Mouse (Mus musculus): ENCODE measurements at regions not wholly inside any gene's neighbourhood (a gene's known extent, or its start where the extent isn't known, plus 50 kb on each side); places are given as distances from the start of the nearest gene placed in this dataset.

GRCm38 (mm10) chr15:41154551-41155151, 1020.5 kb downstream of the 9330182O14Rik start:
- DNase-seq, result no peak

- DNase-seq, result no peak
Observed at GRCm38 (mm10) chr15:41155169-41155638, 1021.0 kb downstream of the 9330182O14Rik start.

DNA sequence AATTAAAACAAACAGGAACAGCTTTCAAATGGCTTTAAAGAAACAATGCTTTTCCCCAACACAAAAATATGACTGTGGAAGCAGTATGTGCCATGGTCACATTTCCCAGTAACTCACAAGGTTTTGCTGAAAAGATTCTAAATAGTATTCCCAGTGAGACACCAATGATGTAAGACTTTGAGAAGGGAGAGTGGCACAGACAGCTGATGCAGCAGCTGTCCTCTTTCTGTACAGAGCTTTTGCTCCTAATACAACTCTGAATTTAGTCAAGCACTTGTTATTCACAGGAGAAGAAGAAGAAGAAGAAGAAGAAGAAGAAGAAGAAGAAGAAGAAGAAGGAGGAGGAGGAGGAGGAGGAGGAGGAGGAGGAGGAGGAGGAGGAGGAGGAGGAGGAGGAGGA, 1023.6 kb downstream of the 9330182O14Rik start:
- no peak for DNase-seq

- no peak for DNase-seq
Observed at GRCm38 (mm10) chr15:41162268-41162667, 1028.1 kb downstream of the 9330182O14Rik start.

DNA sequence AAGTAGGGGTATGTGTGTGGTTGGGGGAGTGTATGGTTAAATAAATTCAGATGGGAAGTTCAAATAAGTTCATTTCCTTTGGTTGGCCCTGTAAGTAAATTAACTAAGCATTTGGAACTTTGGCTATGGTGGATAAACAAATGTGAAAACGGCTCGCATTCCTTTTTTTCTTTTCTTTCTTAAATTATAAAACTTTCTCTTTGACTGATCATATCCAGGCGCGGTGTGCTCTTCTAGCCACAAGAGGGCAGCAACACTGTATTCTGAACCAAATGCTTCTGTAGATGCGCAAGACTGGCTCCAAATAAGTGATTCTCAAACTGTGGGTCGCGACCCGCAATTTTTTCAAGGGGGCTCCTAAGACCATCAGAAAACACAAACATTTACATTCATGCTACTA, 1028.6 kb downstream of the 9330182O14Rik start:
- DNase-seq, result peak; percentile 9 to 24

GRCm38 (mm10) chr15:41163643-41164358, 1029.6 kb downstream of the 9330182O14Rik start:
- no peak for DNase-seq

DNA sequence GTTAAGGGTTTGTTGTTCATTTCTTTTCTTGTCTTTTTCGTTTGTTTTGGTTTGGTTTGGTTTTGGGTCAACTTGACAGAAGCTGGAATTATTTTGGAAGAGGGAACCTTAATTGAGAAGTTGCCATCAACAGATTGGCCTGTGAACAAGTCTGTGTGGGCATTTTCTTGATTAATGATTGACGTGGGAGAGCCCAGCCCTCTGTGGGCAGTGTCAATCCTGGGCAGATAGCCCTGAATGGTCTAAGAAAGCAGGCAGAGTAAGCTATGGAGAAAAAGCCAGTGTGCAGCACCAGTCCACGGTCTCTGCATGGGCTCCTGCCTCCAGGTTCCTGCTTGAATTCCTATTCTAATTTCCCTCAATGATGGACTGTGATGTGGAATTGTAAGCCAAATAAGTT, 1031.4 kb downstream of the 9330182O14Rik start:
- no peak for DNase-seq

DNA sequence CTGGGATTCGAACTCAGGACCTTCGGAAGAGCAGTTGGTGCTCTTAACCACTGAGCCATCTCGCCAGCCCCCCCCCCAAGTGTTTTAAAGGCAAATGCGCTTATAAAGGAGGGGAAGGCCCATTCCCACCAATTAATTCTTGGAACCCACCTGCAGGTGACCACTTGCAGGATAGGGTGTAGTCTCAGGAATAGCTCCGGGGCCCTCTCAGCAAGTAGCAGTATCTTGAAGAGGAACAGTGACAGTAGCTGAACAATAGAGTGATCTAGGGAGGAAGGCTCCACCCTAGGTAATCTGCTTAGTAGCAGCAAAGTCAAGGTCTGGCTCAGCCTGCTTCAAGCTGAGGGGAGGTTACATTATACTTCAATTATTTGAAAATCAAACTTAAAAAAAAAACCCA, 1056.6 kb downstream of the 9330182O14Rik start:
- DNase-seq, result no peak

GRCm38 (mm10) chr15:41193240-41193639, 1059.1 kb downstream of the 9330182O14Rik start:
- DNase-seq, result peak in 1 of 2 experiments; percentile 9

GRCm38 (mm10) chr15:41223801-41224200, 1089.6 kb downstream of the 9330182O14Rik start:
- no peak for DNase-seq

DNA sequence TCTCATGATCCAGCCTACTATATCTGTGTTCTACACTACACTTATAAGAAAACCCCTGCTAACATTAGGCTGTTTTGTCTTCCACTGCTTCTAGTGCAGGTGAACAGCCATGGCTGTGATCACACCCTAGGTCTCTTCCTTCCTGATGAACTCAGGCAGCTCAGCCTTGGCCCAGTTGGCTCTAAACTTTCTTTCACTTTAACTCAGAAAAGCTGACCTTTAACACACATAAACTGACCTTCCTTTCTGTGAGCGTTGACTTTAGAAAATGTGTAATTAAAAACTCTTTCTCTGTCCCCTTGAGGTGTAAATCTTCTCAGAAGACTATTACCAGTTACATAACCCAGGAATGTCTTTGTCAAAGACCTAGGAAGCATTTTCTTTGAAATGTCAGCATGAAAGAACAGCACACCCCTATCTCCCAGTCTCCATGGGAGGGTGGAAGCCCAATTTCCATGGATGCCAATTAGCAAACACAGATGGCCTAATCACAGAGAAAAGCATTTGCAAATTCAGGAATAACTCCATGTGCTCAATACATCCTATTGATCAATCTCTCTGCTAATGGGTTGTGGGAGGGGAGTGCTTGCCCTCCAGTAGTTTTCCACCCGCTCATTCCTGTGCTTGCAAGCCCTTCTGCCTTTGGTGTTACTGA, 1098.4 kb downstream of the 9330182O14Rik start:
- DNase-seq, result no peak
